Mouse (Mus musculus): ENCODE data around the gene Mecom.

The Mecom gene

GRCm38 (mm10) chr3:30160961-30161670 lies 386.7 kb downstream of the Mecom start:
- in situ Hi-C loops (cut with MboI, MseI): no loop called here

GRCm38 (mm10) chr3:30160346-30160745 lies 387.5 kb downstream of the Mecom start:
- in situ Hi-C loops (cut with MboI, MseI): no loop called here

- in situ Hi-C loops (cut with MboI, MseI): no loop called here
Measured at GRCm38 (mm10) chr3:30157128-30157670, 390.6 kb downstream of the Mecom start.

DNA sequence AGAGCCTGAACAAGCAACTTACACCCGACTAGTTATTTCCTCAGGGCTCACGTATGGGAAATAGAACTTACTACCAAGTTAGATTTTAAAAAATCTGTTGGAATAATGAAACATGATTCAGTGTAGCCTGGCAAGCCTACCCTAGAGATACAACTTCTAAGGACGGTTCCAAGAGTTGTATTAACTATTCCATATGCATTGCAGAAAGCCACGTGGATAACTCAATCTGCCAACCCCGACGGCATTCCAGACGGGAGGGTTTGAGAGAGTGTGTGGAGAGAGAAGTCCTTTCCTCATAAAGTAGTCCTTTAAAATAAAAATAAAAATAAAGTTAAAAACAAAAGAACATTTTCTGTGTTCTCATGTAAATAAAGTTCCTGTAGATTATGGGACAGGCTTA lies 393.4 kb downstream of the Mecom start:
- in situ Hi-C loops (cut with MboI, MseI): no loop called here

- in situ Hi-C loops (cut with MboI, MseI): no loop called here
Measured at GRCm38 (mm10) chr3:30153923-30154331, 393.9 kb downstream of the Mecom start.

- in situ Hi-C loops (cut with MboI, MseI): no loop called here
Measured at GRCm38 (mm10) chr3:30150071-30150470, 397.7 kb downstream of the Mecom start.

GRCm38 (mm10) chr3:30148378-30149079 lies 399.3 kb downstream of the Mecom start:
- in situ Hi-C loops (cut with MboI, MseI): no loop called here

- in situ Hi-C loops (cut with MboI, MseI): no loop called here
Measured at GRCm38 (mm10) chr3:30145051-30145450, 402.8 kb downstream of the Mecom start.

DNA sequence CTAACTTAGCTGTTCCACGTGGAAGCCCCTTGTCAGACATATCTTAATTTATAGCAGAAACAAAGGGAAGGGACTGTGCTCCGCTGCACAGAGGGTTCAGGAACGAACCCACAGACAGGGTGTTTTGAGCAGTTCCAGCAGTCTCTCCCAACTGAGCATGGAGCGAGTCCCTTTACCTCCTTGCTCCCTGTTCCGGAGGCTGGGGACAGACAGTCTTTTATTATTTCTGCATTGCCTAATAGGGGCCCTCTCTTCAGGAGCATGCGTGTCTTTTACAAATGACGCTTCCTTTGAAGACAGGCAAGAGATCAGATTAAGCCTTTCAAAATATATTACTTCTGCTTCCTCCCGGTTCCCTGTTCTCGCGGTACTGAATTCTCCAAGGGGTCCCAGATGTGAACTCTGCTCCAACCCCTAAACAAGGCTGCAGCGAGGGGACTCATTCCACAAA lies 403.8 kb downstream of the Mecom start:
- in situ Hi-C loops (cut with MboI, MseI): no loop called here

GRCm38 (mm10) chr3:30143440-30143839 lies 404.4 kb downstream of the Mecom start:
- in situ Hi-C loops (cut with MboI, MseI): no loop called here

GRCm38 (mm10) chr3:30140349-30140748 lies 407.5 kb downstream of the Mecom start:
- in situ Hi-C loops (cut with MboI, MseI): no loop called here

GRCm38 (mm10) chr3:30139678-30140077 lies 408.1 kb downstream of the Mecom start:
- in situ Hi-C loops (cut with MboI, MseI): loop anchor here (10.0 kb wide), 1 partner anchor 315 kb away; no protein-coding TSS in a partner anchor

DNA sequence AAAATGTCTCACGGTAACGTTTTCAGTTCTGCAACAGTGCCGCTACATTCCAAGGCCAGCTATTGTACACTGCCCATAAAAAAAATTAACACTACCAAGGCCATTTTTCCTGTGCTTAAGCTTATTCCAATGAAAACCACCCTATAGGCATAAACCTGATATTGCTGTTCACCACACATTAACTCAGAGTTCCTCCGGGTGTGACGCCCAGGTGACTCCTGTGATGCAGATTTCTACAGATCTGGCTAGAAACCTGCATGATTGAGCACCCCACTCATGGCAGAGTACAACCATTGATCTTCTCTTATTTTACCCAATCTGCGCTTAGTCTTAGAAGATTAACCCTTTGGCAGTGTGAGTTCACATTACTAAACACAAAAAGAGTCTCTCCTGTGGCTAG lies 409.2 kb downstream of the Mecom start:
- in situ Hi-C loops (cut with MboI, MseI): loop anchor here (10.0 kb wide), 1 partner anchor 316 kb away; no protein-coding TSS in a partner anchor

DNA sequence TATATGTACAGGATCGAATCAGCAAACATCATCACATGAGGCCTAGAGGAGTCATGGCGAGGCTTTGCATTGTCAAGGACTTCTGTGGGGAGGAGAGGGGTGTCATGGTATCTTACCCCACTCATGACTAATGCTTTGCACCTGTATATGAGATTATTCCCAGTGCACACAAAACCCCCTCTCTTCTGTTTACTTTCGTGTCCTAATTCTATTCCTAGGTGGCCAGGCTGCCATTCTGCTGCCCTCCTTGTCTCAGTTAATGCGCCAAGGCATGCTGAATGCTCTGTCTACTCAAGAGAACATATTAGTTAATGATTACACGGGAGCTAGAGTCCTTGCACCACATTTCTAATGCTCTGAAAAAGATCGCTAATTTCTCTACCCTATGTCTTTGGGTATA lies 412.0 kb downstream of the Mecom start:
- in situ Hi-C loops (cut with MboI, MseI): loop anchor here (10.0 kb wide), 1 partner anchor 319 kb away; no protein-coding TSS in a partner anchor

GRCm38 (mm10) chr3:30135119-30135518 lies 412.7 kb downstream of the Mecom start:
- in situ Hi-C loops (cut with MboI, MseI): loop anchor here (10.0 kb wide), 1 partner anchor 320 kb away; no protein-coding TSS in a partner anchor

GRCm38 (mm10) chr3:30132981-30133380 lies 414.8 kb downstream of the Mecom start:
- in situ Hi-C loops (cut with MboI, MseI): loop anchor here (10.0 kb wide), 1 partner anchor 322 kb away; no protein-coding TSS in a partner anchor

DNA sequence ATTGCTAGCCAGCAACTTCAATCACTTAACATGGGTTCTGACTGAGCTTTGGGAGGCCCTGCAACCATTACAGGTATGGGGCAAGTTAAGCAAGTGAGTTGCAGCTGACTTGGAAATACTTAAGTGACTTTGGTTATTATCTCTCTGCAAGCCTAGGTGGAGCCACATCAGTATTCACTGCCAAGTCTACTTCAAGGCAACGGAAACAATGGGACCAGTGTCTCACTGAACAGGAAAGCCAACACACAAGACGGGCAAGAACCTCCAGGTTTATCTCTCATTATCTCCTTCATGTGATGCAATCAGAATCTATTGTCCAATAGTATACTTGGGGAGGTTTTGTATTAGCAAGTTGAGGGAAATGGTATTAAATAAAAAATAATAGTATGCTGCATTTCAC lies 415.4 kb downstream of the Mecom start:
- in situ Hi-C loops (cut with MboI, MseI): loop anchor here (10.0 kb wide), 1 partner anchor 322 kb away; no protein-coding TSS in a partner anchor

- in situ Hi-C loops (cut with MboI, MseI): loop anchor here (10.0 kb wide), 1 partner anchor 324 kb away; no protein-coding TSS in a partner anchor
Measured at GRCm38 (mm10) chr3:30130495-30130894, 417.3 kb downstream of the Mecom start.

- in situ Hi-C loops (cut with MboI, MseI): no loop called here
Measured at GRCm38 (mm10) chr3:30122618-30123017, 425.2 kb downstream of the Mecom start.

GRCm38 (mm10) chr3:30120790-30121512 lies 426.9 kb downstream of the Mecom start:
- in situ Hi-C loops (cut with MboI, MseI): no loop called here

DNA sequence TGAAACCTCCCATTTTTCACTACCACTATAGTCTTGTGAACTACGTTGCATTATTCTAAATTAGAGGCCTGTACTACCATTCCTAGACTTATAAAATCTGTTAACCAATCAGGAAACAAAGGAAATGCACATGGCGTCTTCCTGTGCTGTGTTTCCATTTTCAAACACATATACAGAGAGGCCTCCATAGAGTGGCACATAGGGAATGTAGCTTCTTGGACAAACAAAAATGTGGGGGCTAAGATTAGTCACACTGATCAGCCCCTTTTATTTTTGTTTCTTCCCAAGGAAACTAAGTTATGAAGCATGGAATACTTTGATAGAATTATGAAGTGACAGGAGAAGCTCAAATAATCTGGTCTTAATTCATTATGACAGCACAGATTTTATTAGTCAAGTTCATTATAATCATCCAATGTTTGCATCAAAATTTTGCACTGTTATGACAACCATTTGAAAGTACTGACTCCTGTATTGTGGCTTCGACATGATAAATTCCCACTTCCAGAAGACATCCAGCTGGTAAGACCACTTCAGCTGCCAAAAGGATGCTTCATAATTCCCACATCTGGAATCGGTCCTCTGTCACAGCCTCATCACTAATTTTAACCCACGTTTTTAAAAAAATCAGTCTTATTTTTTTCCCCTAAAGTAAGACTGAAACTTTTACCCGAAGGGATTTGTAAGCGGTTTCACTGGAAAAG lies 429.1 kb downstream of the Mecom start:
- in situ Hi-C loops (cut with MboI, MseI): no loop called here
